Mouse (Mus musculus) frontal cortex, adult 2 months (tissue): ENCODE results near the gene Olfr279. TPM values are rescaled to one million over a fixed set of nuclear protein-coding genes. Genes with fewer than 3 reads are reported as not detected.
"Not testable (repeated sequence)": the region's sequence is repeated elsewhere in the genome, so short reads cannot be mapped to it uniquely, and the experiment has no call there.

Source experiments
- DNase-seq, 2 experiments: peaks; one replicate each; pipeline ENCODE4 v3.0.0; 2022; ENCODE audit warnings: low spot score in 1 of 2; ENCODE audit errors: extremely low spot score in 1 of 2
- polyA plus RNA-seq: library from polyadenylated mRNA; depleted of rRNA; stranded (reverse); fragments of >200 nt; gene quantifications from 2 replicates; pipeline ENCODE4 v1.2.3, GENCODE M21; 2012

The Olfr279 gene
- polyA plus RNA-seq, 1 experiment: not detected

DNA sequence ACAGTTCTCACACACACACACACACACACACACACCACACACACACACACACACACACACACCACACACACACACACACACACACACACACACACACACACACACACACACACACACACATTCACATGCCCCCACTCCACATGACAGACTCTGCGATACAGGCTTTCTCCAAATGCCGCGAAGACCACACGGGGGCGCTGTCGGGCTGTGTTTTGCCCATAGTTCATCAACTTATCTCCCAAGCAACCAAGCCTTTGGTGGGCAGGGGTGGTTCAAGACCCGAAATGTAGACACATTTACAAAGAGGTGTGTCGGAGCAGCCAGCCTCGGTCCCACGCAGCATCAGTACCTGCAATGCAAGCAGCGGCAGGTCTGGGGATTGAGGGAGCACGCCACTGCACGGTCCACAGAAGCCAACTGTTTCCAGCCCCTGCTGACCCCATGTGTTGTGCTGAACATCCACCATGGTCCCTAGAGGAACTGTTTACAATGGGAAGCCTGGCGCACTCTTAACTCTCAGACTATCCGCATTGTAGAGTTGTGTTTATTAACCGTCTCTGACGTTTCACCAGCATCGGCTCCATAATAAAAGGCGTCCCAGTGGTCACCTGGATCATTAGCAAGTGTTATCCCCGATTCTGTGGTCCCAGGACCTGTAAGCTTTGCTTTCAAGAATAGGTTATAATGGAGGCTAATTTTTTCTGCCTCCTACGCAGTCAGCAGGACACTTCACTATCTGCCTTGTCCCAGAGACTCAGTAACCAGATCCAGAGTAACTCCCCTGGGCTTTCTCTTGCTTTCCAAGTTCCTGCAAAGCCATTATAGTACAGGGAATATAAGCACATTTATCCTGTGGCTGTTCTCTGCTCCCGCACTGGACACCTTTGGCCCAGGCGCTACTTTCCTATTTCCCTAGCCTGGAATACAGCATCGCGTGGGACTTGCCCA is 18.5 kb downstream of the Olfr279 start:
- peak in 1 of 2 experiments; percentile 76 for DNase-seq

DNA sequence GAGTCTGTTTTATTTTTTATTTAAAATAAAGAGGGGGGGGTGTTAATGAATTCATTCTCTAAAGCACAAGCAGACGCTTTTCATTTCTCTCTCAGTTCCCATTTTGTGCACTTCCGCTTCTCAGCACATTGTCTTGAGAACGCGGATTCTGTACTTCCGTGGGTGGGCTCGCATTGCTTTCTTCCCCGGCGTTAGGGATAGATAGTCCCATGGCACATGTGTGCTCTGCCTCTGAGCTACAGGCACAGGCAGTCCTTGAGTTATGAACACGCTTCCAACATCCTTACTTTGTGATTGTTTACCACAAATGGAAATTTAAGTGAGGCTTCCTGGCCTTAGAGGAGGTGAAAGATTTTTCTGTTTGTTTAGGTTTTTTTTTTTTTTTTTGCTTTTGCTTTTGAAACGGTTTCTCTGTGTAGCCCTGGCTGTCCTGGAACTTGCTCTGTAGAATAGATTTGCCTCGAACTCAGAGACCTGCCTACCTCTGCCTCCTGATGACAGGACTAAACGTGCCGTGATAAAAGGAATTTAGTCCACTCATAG is 19.3 kb downstream of the Olfr279 start:
- DNase-seq: no peak

DNA sequence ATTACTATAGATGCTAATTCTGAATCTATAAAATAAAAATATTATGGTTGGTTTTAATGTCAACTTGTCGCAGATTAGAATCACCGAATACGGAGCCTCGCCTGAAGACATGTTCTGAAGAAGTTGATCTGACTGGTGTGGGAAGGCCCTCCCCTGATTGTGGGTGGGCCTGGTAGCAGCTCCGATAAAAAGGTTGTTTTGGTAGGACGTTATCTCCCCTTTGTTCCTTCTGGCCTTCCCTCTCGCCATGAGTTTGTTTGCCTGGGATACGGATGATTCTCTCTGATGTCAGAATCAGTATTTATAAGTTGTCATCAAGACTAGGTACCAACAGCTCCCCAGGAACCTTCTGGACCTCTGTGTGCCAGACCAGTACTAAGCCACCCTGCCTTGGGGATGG is 20.0 kb downstream of the Olfr279 start:
- DNase-seq: no peak

DNA sequence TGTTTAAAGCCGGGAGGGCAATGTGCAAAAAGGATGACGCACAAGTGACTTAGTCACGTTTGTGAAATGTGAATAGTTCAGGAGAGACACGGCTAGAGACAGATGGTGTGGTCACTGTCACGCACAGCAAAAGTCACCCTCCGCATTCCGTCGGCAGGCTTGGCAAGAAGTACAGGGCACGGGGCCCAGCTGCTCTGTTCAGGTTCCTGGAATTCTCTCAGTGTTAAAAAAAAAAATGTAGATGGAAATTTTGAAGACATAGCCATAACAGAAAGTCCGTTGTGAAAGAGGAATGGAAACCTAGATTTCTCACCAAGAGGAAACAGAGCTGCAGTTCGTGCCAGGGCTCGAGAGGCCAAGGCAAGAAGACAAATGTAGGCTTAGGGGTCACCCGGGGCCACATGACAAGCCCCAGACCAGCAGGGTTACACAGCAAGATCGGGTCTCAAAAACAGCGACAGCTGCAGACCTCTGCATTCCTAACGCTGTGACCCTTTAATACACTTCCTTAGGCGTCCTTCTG is 20.7 kb downstream of the Olfr279 start:
- DNase-seq: peak in 1 of 2 experiments; percentile 57

DNA sequence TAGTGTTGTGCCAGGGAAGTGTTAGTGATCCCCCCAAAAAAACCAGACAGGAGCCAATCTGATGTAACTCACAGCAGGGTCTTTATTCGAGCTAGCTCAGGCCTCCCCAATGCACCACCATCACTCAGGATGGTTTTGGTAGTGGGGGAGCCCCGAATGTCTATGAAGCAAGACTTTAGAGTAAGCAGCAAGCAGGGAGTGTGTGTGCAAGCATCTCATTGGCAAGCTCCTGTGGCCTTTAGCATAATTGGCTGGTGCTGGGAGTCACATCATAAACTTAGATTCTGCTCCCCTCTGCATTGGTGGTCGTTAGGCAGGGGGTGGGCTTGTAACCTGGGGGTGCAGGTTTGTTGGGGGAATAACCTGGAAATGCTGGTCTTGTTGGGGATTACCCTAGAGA is 21.5 kb downstream of the Olfr279 start:
- not testable (repeated sequence) for DNase-seq

DNA sequence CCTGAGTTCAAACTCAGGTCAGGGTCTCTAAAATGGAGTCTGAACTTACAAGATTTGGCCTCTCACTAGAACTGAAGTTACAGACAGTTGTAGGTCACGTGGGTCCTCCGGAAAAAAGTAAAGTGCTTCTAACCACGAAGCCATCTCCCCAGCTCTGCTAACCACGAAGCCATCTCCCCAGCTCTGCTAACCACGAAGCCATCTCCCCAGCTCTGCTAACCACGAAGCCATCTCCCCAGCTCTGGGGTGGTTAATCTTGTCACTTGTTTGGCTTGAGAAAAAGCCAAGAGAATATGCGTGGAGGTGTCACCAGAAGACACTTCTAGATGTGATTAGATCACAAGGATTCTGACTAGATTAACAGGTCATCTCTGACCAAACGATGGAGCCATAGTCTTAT is 21.9 kb downstream of the Olfr279 start:
- DNase-seq: no peak

GRCm38 (mm10) chr15:98514845-98515244 is 22.6 kb downstream of the Olfr279 start:
- not testable (repeated sequence) for DNase-seq

DNA sequence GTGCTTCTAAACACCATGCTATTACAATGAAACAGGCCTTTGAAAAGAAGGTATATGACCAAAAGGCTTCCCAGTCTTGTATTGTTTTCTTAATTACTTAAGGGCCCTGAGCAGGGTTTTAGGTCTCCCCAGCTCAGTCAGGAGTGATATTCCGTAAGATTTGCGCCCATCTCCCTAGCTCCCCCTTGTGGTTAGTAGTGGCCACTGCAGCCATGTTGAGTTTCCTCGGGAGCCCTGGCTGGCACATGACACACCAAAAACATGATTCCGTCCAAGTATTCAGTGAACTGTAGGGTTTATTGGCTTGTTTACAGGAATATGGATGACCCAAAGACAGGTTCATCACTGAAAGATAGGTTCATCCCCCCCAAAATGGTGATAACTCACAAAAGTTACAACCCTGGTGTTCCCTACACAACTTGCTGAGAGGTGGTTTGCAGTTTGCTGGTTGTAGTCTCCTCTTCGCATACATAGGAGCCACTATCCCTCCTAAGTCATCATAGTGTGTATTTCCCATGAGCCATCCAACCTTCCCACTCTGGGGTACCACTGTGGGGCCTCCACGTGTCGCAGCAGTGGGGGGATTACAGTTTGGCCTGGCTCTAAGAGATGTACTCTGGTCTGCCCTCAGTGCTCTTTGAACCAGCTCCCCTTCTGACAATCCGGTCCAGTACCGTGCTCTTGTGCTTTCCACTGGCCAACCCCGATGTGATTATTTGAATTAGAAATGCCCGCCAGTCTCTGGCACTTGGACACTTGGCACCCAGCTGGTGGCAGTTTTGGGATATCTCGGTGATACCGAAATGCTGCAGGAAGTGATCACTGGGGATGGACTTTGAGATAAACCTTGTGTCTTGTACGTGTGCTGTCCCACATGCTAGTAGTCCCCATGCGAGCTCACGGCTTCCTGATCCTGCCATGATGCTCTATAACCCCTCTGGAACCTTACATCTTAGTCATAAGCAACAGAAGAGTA is 25.5 kb downstream of the Olfr279 start:
- peak in 1 of 2 experiments; percentile 82 for DNase-seq

- DNase-seq: no peak
Measured at GRCm38 (mm10) chr15:98521245-98521644, 29.0 kb downstream of the Olfr279 start.

DNA sequence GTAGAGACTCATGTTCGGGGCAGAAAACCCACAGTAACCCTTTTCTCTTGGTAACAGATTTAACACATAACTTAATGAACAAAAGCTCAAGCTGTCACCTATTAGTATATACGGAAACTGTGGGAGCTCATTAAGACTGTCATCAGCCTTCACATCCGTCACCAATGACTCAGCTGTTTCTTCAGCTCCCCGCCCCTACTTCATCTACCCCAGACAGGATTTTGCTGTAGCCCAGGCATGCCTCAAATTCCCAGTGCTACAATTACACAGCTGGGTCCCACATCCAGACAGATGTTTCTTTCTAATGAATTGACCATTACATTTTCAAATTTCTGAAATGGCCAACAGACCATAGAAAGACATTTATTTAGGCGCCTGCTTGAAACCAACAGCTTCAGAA is 33.9 kb downstream of the Olfr279 start:
- no peak for DNase-seq

DNA sequence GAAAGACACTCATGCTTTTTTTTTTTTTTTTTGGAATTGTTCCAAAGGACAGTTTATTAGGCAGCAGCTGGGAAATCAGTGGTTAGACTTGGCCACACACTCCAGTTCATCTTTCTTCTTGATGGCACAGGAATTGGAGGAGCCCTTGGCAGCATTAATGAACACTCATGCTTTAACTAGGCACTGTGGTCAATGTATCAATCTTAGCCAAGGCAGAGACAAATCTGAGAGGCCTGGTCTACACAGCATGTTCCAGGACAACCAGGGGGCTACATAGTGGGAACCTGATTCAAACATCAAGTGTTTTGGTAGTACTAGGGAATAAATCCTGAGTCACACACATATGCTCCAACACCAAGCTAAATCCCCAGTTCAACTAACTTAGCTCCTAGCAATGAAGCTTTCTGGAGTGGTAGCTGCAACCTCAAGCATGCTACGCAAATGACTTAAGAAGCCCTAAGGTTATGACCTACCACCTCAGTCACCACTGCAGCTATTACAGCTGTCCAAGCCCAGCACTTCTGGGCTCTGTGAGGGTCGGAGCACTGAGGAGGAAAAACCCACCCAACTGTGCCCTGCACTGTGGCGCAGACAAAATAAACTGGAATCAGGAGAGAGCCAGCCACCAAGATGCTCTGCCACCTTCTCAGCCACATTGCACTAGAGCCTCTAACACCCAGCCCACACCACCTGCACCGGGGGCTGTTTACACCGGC is 35.0 kb downstream of the Olfr279 start:
- DNase-seq: no peak

GRCm38 (mm10) chr15:98528066-98528563 is 35.9 kb downstream of the Olfr279 start:
- DNase-seq: no peak

- DNase-seq: peak in 1 of 2 experiments; percentile 38
Measured at GRCm38 (mm10) chr15:98532281-98532680, 40.1 kb downstream of the Olfr279 start.

- peak in 1 of 2 experiments; percentile 33 for DNase-seq
Measured at GRCm38 (mm10) chr15:98533035-98533531, 40.9 kb downstream of the Olfr279 start.

GRCm38 (mm10) chr15:98533881-98534627 is 41.9 kb downstream of the Olfr279 start, which contains the start of gene Kansl2:
Gene Kansl2 (minus strand): TSS chr15:98534264.
- DNase-seq: peak; percentile 98 to 99

DNA sequence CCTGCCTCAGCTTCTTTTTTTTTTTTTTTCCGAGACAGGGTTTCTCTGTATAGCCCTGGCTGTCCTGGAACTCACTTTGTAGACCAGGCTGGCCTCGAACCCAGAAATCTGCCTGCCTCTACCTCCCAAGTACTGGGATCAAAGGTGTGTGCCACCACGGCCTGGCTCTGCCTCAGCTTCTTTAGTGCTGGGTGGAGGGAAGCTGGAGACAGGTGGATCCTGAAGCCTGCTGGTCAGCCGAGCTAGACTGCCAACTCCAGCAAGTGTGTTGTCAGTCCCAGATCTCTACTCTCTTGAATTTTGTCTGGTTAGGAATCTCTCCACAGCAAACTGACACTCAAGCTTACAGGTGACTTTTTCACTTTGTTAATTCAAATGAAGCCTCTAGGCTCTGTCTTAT is 43.7 kb downstream of the Olfr279 start:
- DNase-seq: no peak

DNA sequence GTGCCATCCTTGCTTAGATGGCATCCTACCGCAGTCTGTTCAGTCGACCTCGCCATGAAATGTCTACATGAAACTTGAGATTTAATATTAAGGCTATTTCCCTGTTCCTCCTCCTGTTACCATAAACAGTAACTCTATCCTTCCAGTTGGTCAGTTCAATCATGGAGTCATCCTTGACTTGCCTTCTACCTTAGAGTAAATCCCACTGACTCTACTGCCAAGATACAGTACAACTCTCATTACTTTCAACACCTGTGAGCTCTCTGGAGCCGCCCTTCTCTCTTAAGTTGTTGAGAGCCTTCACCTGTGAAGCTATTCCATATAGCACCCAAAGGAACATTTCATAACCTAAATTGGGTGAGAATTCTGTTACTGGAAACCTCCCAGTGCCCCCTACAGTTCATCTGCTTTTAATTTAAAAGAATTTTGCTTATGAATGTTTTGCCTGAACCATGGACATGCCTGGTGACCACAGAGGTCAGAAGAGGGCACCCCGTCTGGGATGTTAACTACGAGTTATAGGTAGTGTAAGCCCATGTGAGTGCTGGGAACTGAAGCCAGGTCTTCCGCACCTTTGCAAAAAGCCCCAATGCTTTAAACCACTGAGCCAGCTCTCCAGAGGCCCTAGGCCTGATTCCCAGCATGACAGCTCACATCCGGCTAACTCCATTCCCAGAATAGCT is 44.8 kb downstream of the Olfr279 start:
- no peak for DNase-seq

DNA sequence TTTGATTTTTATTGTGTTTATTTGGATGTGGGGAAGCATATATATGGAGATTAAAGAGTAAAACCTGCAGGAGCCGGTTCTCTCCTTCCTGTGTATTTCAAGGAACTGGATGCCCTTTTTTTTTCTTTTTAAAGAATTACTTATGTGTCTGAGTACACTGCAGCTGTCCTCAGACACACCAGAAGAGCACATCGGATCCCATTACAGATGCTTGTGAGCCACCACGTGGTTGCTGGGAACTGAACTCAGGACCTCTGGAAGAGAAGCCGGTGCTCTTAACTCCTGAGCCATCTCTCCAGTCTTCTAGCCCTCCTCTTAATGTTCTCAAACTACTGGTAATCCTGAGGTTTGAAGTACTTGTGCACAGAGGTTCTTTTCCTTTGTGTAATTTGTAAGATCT is 45.7 kb downstream of the Olfr279 start:
- DNase-seq: no peak
